ENCODE assay signal across 41 mouse cellular contexts in the genomic region with DNA sequence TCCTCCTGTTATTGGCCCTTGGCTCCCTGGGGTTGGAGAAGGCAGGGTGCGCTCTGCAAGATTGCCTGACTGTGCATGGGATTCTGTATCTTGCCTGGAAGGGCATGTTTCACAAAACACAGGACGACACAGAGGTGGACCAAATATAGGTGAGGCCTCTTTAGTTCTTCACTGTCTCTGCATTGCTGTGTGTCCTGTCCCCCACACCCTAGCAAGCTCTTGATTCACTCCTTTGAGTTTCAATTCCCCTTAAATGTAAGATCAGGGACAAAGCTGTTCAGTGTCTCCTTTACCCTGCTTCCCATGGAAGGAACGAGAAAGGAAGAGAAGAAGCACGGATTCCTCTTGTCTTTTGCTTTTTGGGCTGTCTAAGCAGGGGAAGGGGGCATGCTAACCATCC. TPM values are rescaled to one million over a fixed set of nuclear protein-coding genes. Genes with fewer than 3 reads are reported as not detected.
"Had no signal": no experiment of that assay in that cellular context is flagged by ENCODE, and none has a peak within 500 bp of the region (broad histone marks: within the 10 kb centered on the region; RNA-seq: fewer than 3 reads in every experiment).

No protein-coding gene starts in this region.

- H3K9ac ChIP-seq: heart, embryonic 12.5 days; heart, embryonic 13.5 days; heart, embryonic 15.5 days; hindbrain, embryonic 12.5 days; hindbrain, embryonic 14.5 days; hindbrain, embryonic 15.5 days; intestine, embryonic 15.5 days; kidney, embryonic 15.5 days had no signal

- H3K9me3 ChIP-seq: heart, embryonic 10.5 days; heart, embryonic 12.5 days; heart, embryonic 13.5 days; heart, embryonic 15.5 days; hindbrain, embryonic 10.5 days; hindbrain, embryonic 12.5 days; hindbrain, embryonic 15.5 days; intestine, embryonic 15.5 days; kidney, embryonic 15.5 days had no signal

- H3K27ac ChIP-seq: heart, embryonic 10.5 days; heart, embryonic 13.5 days; heart, embryonic 15.5 days; hindbrain, embryonic 10.5 days; hindbrain, embryonic 12.5 days; hindbrain, embryonic 14.5 days; hindbrain, embryonic 15.5 days; hindbrain, postnatal 0 days; intestine, embryonic 15.5 days; kidney, embryonic 15.5 days; kidney, postnatal 0 days; layer of hippocampus, adult 2 months; left cerebral cortex, adult 2 months had no signal

- ATAC-seq: hindbrain, embryonic 16.5 days; hindbrain, postnatal 0 days; inflammation-experienced regulatory T-cells, adult 6 months; intestine, embryonic 15.5 days; intestine, embryonic 16.5 days; intestine, postnatal 0 days had no signal

- H3K4me3 ChIP-seq: heart, embryonic 10.5 days; heart, embryonic 12.5 days; heart, embryonic 13.5 days; heart, embryonic 15.5 days; hindbrain, embryonic 10.5 days; hindbrain, embryonic 12.5 days; hindbrain, embryonic 15.5 days; intestine, embryonic 15.5 days; kidney, embryonic 15.5 days; layer of hippocampus, adult 2 months; left cerebral cortex, adult 2 months had no signal

- H3K36me3 ChIP-seq: heart, embryonic 10.5 days; heart, embryonic 12.5 days; heart, embryonic 13.5 days; heart, embryonic 15.5 days; hindbrain, embryonic 10.5 days; hindbrain, embryonic 12.5 days; hindbrain, embryonic 15.5 days; intestine, embryonic 15.5 days; kidney, embryonic 15.5 days had no signal

- DNase-seq: heart, postnatal 10 days; heart, postnatal 14 days; heart, postnatal 36 days; kidney, adult 11 months; kidney, adult 18-20 months; kidney, adult 2 months; kidney, adult 8-10 months; kidney, adult 9 months; kidney, postnatal 10 days; kidney, postnatal 14 days; kidney, postnatal 25 days; kidney, postnatal 36 days; kidney, postnatal 4 days; layer of hippocampus, adult 9-11 months; layer of hippocampus, postnatal 36 days had no signal

- H3K4me2 ChIP-seq: heart, embryonic 11.5 days; heart, embryonic 12.5 days; heart, embryonic 13.5 days; heart, embryonic 15.5 days; hindbrain, embryonic 12.5 days; hindbrain, embryonic 14.5 days; hindbrain, embryonic 15.5 days; intestine, embryonic 15.5 days; kidney, embryonic 15.5 days had no signal

RNA-seq across cellular contexts. Expression of gene Dmrt2, which starts 4.4 kb away (rescaled TPM):
- total RNA-seq: heart, postnatal 36 days; hematopoietic stem cell, adult 5-6 weeks; hindbrain, postnatal 0 days had no signal
- polyA plus RNA-seq: heart, postnatal 0 days; hindbrain, embryonic 14.5 days; hindbrain, embryonic 15.5 days; hindbrain, embryonic 16.5 days; hindbrain, postnatal 0 days; inflammation-experienced regulatory T-cells, adult 6 months had no signal

RNA-seq across cellular contexts. Expression of gene Dmrt3, which starts 57.7 kb away (rescaled TPM):
- total RNA-seq: heart, postnatal 10 days; heart, postnatal 14 days; heart, postnatal 25 days; heart, postnatal 36 days; hematopoietic stem cell, adult 5-6 weeks; left cerebral cortex, adult 18-20 months; left cerebral cortex, adult 8-10 months had no signal
- polyA plus RNA-seq: heart, embryonic 10.5 days; heart, embryonic 12.5 days; heart, postnatal 0 days; inflammation-experienced regulatory T-cells, adult 6 months; intestine, postnatal 0 days; kidney, adult 2 months; kidney, embryonic 14.5 days; kidney, embryonic 15.5 days; kidney, embryonic 16.5 days had no signal
